Mouse (Mus musculus) midbrain, embryonic 14.5 days (tissue): ENCODE results near the gene Ier3. TPM values are rescaled to one million over a fixed set of nuclear protein-coding genes. Genes with fewer than 3 reads are reported as not detected.

Experiments
- ATAC-seq: fragments of 200-750 bp; cut with Nextera tagmentation; 2 replicates; pipeline ENCODE4 v1.8.0; 2017; ENCODE audit warnings: moderate number of reproducible peaks, moderate library complexity; ENCODE audit not compliant: low FRiP score, low TSS enrichment
- DNase-seq: peaks from one replicate; pipeline ENCODE4 v3.0.0-alpha.2; 2015
- H3K27ac ChIP-seq: fragments of 300-500 bp; sonication (generic); replicated peaks from 2 replicates; pipeline ENCODE4 v1.5.1; 2014; ENCODE audit warnings: mild to moderate bottlenecking, low read depth, low read length, moderate library complexity
- H3K27me3 ChIP-seq: fragments of 300-500 bp; sonication (generic); 2 replicates; pipeline ENCODE4 v1.6.1; 2014; ENCODE audit warnings: low read length, control low read depth, mixed read lengths; ENCODE audit not compliant: control insufficient read depth, insufficient read depth
- H3K36me3 ChIP-seq: fragments of 300-500 bp; sonication (generic); 2 replicates; pipeline ENCODE4 v1.6.1; 2014; ENCODE audit warnings: low read length, control low read depth; ENCODE audit not compliant: control insufficient read depth, insufficient read depth
- H3K4me1 ChIP-seq: fragments of 300-500 bp; sonication (generic); 2 replicates; pipeline ENCODE4 v1.6.1; 2014; ENCODE audit warnings: mild to moderate bottlenecking, antibody characterized with exemption, low read length, control low read depth; ENCODE audit not compliant: control insufficient read depth, insufficient read depth
- H3K4me2 ChIP-seq: fragments of 300-500 bp; sonication (generic); 2 replicates; pipeline ENCODE4 v1.6.1; 2014; ENCODE audit warnings: mild to moderate bottlenecking, low read length, moderate library complexity
- H3K4me3 ChIP-seq: fragments of 300-500 bp; sonication (generic); replicated peaks from 2 replicates; pipeline ENCODE4 v1.5.1; 2014; ENCODE audit warnings: low read depth, low read length
- H3K9ac ChIP-seq: fragments of 300-500 bp; sonication (generic); replicated peaks from 2 replicates; pipeline ENCODE4 v1.6.1; 2014; ENCODE audit warnings: mild to moderate bottlenecking, low read length, moderate library complexity
- H3K9me3 ChIP-seq: fragments of 300-500 bp; sonication (generic); 2 replicates; pipeline ENCODE4 v1.6.1; 2016; ENCODE audit warnings: low read length, control low read depth, mixed read lengths; ENCODE audit not compliant: control insufficient read depth
- WGBS: fragments of 180-500 bp; shearing (Covaris S2); extraction: QIAGEN DNeasy Blood & Tissue Kit; methylation state at CpG from one replicate; pipeline ENCODE4 v1.1.7; 2014; 5-methylcytosine and 5-hydroxymethylcytosine counted together
- microRNA-seq: library from miRNA; unstranded; fragments of <30 nt; microRNA quantifications from one replicate; pipeline ENCODE4, GENCODE M21; 2016
- polyA plus RNA-seq: library from polyadenylated mRNA; unstranded; fragments of >200 nt; fragmentation: Nextera tagmentation; extraction: Ambion mirVana; gene quantifications from 2 replicates; pipeline ENCODE4 v1.2.1, GENCODE M21; 2014

Gene Ier3
- polyA plus RNA-seq, 1 experiment from 2014 or later: 4.0 TPM

DNA sequence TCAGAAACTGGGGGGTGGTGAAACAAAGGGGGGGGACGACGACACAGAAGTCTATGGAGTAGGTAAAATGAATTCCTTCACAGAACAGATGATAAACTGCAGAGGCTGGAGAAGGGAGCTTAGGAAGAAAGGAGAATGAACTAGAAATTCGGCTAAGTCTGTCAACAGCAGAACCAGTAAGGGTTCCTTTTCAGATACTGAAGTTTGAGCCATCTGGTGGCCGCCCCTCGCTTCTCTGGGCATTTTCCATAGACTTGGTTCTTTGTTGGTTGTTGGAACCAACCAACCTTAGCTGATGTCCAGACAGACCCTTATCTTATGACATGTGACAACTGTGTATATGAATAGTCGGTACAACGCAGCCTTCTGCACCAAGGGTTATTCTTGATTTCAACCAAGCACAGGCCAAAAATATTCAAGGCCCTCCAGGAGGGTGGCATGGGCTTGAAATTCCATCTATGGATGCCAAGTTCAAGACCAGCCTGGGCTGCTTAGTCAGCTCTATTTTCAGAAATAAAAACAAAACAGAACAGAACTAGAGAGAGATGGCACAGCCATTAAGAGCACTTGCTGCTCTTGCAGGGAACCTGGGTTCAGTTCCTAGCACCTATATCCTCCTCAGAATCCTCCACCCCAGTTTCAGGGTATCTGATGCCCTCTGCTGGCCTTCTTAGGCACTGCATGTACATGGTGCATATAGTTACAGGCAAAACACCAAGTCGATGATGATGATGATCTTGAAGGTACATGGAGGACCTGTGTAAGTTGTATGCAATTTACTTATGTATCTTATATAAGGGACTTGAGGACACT is 49.6 kb downstream of the Ier3 start:
- H3K9ac ChIP-seq: peak overlapping the region; percentile 93
- H3K9me3 ChIP-seq: no peaks in the 10 kb centered on the region
- H3K4me3 ChIP-seq: peak overlapping the region; percentile 79
- 94% methylated on average over 8 of the region's 8 CpGs for WGBS
- H3K36me3 ChIP-seq: peaks cover 33% of the 10 kb centered on the region
- no peak overlapping the region for H3K27ac ChIP-seq
- no peaks in the 10 kb centered on the region for H3K27me3 ChIP-seq
- ATAC-seq: no peak
- no peak for DNase-seq
- H3K4me2 ChIP-seq: peak overlapping the region; percentile 91
- H3K4me1 ChIP-seq: peaks cover 44% of the 10 kb centered on the region

Small RNAs within 50 kb of the gene (microRNA-seq; reads per million reads assigned to microRNA genes)
- not detected for gene Gm28033

Other genes starting within 250 kb of the Ier3 start
- not detected in 2 replicates for gene Sfta2, start 220.1 kb upstream of the Ier3 start, polyA plus RNA-seq
- not detected in 2 replicates for gene Gm9573, start 195.0 kb upstream of the Ier3 start, polyA plus RNA-seq
- not detected in 2 replicates for gene Mucl3, start 178.0 kb upstream of the Ier3 start, polyA plus RNA-seq
- gene Vars2, start 154.1 kb upstream of the Ier3 start, polyA plus RNA-seq: 9.5 and 14.8 TPM in 2 replicates
- gene Gtf2h4, start 147.9 kb upstream of the Ier3 start, polyA plus RNA-seq: 23.6 and 25.5 TPM in 2 replicates
- 52.9 and 87.2 TPM in 2 replicates for gene Ddr1, start 117.1 kb upstream of the Ier3 start, polyA plus RNA-seq
- gene Flot1, start 1.5 kb downstream of the Ier3 start, polyA plus RNA-seq: 59.9 and 74.0 TPM in 2 replicates
- gene Tubb5, start 16.6 kb downstream of the Ier3 start, polyA plus RNA-seq: 1,880 and 2,054 TPM in 2 replicates
- gene Mdc1, start 19.8 kb downstream of the Ier3 start, polyA plus RNA-seq: 7.3 and 8.2 TPM in 2 replicates
- 14.5 and 20.2 TPM in 2 replicates for gene Nrm, start 39.6 kb downstream of the Ier3 start, polyA plus RNA-seq
- 17.4 and 21.0 TPM in 2 replicates for gene Ppp1r18, start 43.9 kb downstream of the Ier3 start, polyA plus RNA-seq
- gene Dhx16, start 58.1 kb downstream of the Ier3 start, polyA plus RNA-seq: 27.4 and 30.7 TPM in 2 replicates
- gene 2310061I04Rik, start 75.7 kb downstream of the Ier3 start, polyA plus RNA-seq: 50.7 and 70.0 TPM in 2 replicates
- gene Atat1, start 88.4 kb downstream of the Ier3 start, polyA plus RNA-seq: 478 and 503 TPM in 2 replicates
- gene Mrps18b, start 94.7 kb downstream of the Ier3 start, polyA plus RNA-seq: 54.9 and 55.3 TPM in 2 replicates
- 36.3 and 45.2 TPM in 2 replicates for gene Ppp1r10, start 94.8 kb downstream of the Ier3 start, polyA plus RNA-seq
- 64.9 and 82.4 TPM in 2 replicates for gene Abcf1, start 148.1 kb downstream of the Ier3 start, polyA plus RNA-seq
- gene Gnl1, start 158.2 kb downstream of the Ier3 start, polyA plus RNA-seq: 42.4 and 49.6 TPM in 2 replicates
- gene Prr3, start 158.6 kb downstream of the Ier3 start, polyA plus RNA-seq: 80.3 and 87.3 TPM in 2 replicates
- gene H2-T24, start 198.9 kb downstream of the Ier3 start, polyA plus RNA-seq: 7.4 and 9.8 TPM in 2 replicates
- 4.4 TPM in 2 replicates for gene H2-T23, start 211.2 kb downstream of the Ier3 start, polyA plus RNA-seq
- 4.8 and 7.5 TPM in 2 replicates for gene H2-T22, start 221.1 kb downstream of the Ier3 start, polyA plus RNA-seq
- gene Gm6034, start 221.3 kb downstream of the Ier3 start, polyA plus RNA-seq: not detected in 2 replicates
- gene Gm11127, start 236.7 kb downstream of the Ier3 start, polyA plus RNA-seq: not detected in 2 replicates